Mouse (Mus musculus) stomach, embryonic 14.5 days (tissue): ENCODE results near the gene Gpsm3. TPM values are rescaled to one million over a fixed set of nuclear protein-coding genes. Genes with fewer than 3 reads are reported as not detected.

ENCODE experiments used
- ATAC-seq: fragments of 200-750 bp; cut with Nextera tagmentation; 2 replicates; pipeline ENCODE4 v1.8.0; 2017; ENCODE audit warnings: low read depth, moderate TSS enrichment; ENCODE audit not compliant: insufficient number of reproducible peaks, insufficient read depth, low FRiP score
- H3K27ac ChIP-seq: fragments of 300-500 bp; sonication (generic); 2 replicates; pipeline ENCODE4 v1.5.1; 2014; ENCODE audit warnings: mild to moderate bottlenecking, low read length, moderate library complexity, mixed read lengths
- H3K27me3 ChIP-seq: fragments of 300-500 bp; sonication (generic); 2 replicates; pipeline ENCODE4 v1.6.1; 2014; ENCODE audit warnings: low read length, control low read depth, mixed read lengths; ENCODE audit not compliant: control insufficient read depth, insufficient read depth
- H3K36me3 ChIP-seq: fragments of 300-500 bp; sonication (generic); 2 replicates; pipeline ENCODE4 v1.6.1; 2014; ENCODE audit warnings: mild to moderate bottlenecking, control low read depth, low read length, moderate library complexity, mixed read lengths; ENCODE audit not compliant: control insufficient read depth, insufficient read depth
- H3K4me1 ChIP-seq: fragments of 300-500 bp; sonication (generic); 2 replicates; pipeline ENCODE4 v1.6.1; 2014; ENCODE audit warnings: low read length, control low read depth, mixed read lengths; ENCODE audit not compliant: control insufficient read depth, insufficient read depth
- H3K4me2 ChIP-seq: fragments of 300-500 bp; sonication (generic); replicated peaks from 2 replicates; pipeline ENCODE4 v1.6.1; 2014; ENCODE audit warnings: low read depth, low read length, control low read depth
- H3K4me3 ChIP-seq: fragments of 300-500 bp; sonication (generic); 2 replicates; pipeline ENCODE4 v1.5.1; 2014; ENCODE audit warnings: low read depth, low read length, control low read depth
- H3K9ac ChIP-seq: fragments of 300-500 bp; sonication (generic); replicated peaks from 2 replicates; pipeline ENCODE4 v1.6.1; 2014; ENCODE audit warnings: low read depth, mild to moderate bottlenecking, control low read depth, low read length, moderate library complexity, mixed read lengths
- H3K9me3 ChIP-seq: fragments of 300-500 bp; sonication (generic); 2 replicates; pipeline ENCODE4 v1.6.1; 2016; ENCODE audit warnings: low read depth, low read length, control low read depth; ENCODE audit not compliant: control insufficient read depth
- WGBS: fragments of 180-500 bp; shearing (Covaris S2); extraction: QIAGEN DNeasy Blood & Tissue Kit; methylation state at CpG from one replicate; pipeline ENCODE4 v1.1.7; 2014; 5-methylcytosine and 5-hydroxymethylcytosine counted together
- polyA plus RNA-seq: library from polyadenylated mRNA; unstranded; fragments of >200 nt; fragmentation: Nextera tagmentation; extraction: Ambion mirVana; gene quantifications from 2 replicates; pipeline ENCODE4 v1.2.1, GENCODE M21; 2014

Gpsm3 gene
- polyA plus RNA-seq, 1 experiment from 2014 or later = 6.1 TPM

- no peak for ATAC-seq
- no peak overlapping the region for H3K9ac ChIP-seq
- no peaks in the 10 kb centered on the region for H3K27me3 ChIP-seq
- no peaks in the 10 kb centered on the region for H3K36me3 ChIP-seq
- H3K27ac ChIP-seq = no peak overlapping the region
- 58% methylated on average over 9 of the region's 9 CpGs for WGBS
- H3K4me2 ChIP-seq = no peak overlapping the region
- H3K9me3 ChIP-seq = no peaks in the 10 kb centered on the region
- H3K4me1 ChIP-seq = peaks cover 5% of the 10 kb centered on the region; the same call in 1 of the 2 replicates
- no peak overlapping the region for H3K4me3 ChIP-seq
These were observed 22.3 kb upstream of the Gpsm3 start for GRCm38 (mm10) chr17:34567311-34567710.

GRCm38 (mm10) chr17:34568421-34568820 lies 21.2 kb upstream of the Gpsm3 start:
- WGBS = 77% methylated on average over 13 of the region's 13 CpGs
- no peak for ATAC-seq
- H3K36me3 ChIP-seq = no peaks in the 10 kb centered on the region

GRCm38 (mm10) chr17:34569919-34570318 lies 19.7 kb upstream of the Gpsm3 start:
- ATAC-seq = no peak
- WGBS = 72% methylated on average over 4 of the region's 4 CpGs
- no peaks in the 10 kb centered on the region for H3K4me1 ChIP-seq
- no peak overlapping the region for H3K9ac ChIP-seq
- no peaks in the 10 kb centered on the region for H3K36me3 ChIP-seq
- H3K4me3 ChIP-seq = no peak overlapping the region
- no peak overlapping the region for H3K27ac ChIP-seq
- H3K4me2 ChIP-seq = no peak overlapping the region
- no peaks in the 10 kb centered on the region for H3K27me3 ChIP-seq
- H3K9me3 ChIP-seq = no peaks in the 10 kb centered on the region

More at GRCm38 (mm10) chr17:34568421-34568820, 21.2 kb upstream of the Gpsm3 start:
- H3K4me2 ChIP-seq = no peak overlapping the region
- no peak overlapping the region for H3K4me3 ChIP-seq
- H3K9ac ChIP-seq = no peak overlapping the region
- no peak overlapping the region for H3K27ac ChIP-seq
- H3K4me1 ChIP-seq = peaks cover 5% of the 10 kb centered on the region; the same call in 1 of the 2 replicates
- H3K9me3 ChIP-seq = no peaks in the 10 kb centered on the region
- H3K27me3 ChIP-seq = no peaks in the 10 kb centered on the region

- no peak overlapping the region for H3K27ac ChIP-seq
- no peaks in the 10 kb centered on the region for H3K36me3 ChIP-seq
- H3K4me1 ChIP-seq = peaks cover 4% of the 10 kb centered on the region; the same call in 1 of the 2 replicates
- no peaks in the 10 kb centered on the region for H3K27me3 ChIP-seq
- H3K9me3 ChIP-seq = no peaks in the 10 kb centered on the region
- H3K9ac ChIP-seq = no peak overlapping the region
- H3K4me2 ChIP-seq = no peak overlapping the region
- H3K4me3 ChIP-seq = no peak overlapping the region
- ATAC-seq = no peak
- WGBS = 21% methylated on average over 5 of the region's 5 CpGs
These were observed 17.7 kb upstream of the Gpsm3 start for GRCm38 (mm10) chr17:34571875-34572274.

- H3K36me3 ChIP-seq = no peaks in the 10 kb centered on the region
- WGBS = 12% methylated on average over 15 of the region's 15 CpGs
These were observed 17.2 kb upstream of the Gpsm3 start for GRCm38 (mm10) chr17:34572361-34572760.

GRCm38 (mm10) chr17:34576577-34576976 lies 13.0 kb upstream of the Gpsm3 start:
- ATAC-seq = no peak
- Histone ChIP-seq H3K36me3 (no peaks in the 10 kb centered on the region), H3K4me1 (peaks cover 4% of the 10 kb centered on the region; the same call in 1 of the 2 replicates), H3K9ac (no peak overlapping the region), H3K4me2 (no peak overlapping the region), H3K27me3 (no peaks in the 10 kb centered on the region), H3K4me3 (no peak overlapping the region), H3K9me3 (no peaks in the 10 kb centered on the region), H3K27ac (no peak overlapping the region)
- 59% methylated on average over 5 of the region's 5 CpGs for WGBS

More at GRCm38 (mm10) chr17:34572361-34572760, 17.2 kb upstream of the Gpsm3 start:
- no peak for ATAC-seq
- Histone ChIP-seq H3K27me3 (no peaks in the 10 kb centered on the region), H3K4me3 (no peak overlapping the region), H3K4me2 (no peak overlapping the region), H3K27ac (no peak overlapping the region), H3K9ac (no peak overlapping the region), H3K4me1 (peaks cover 4% of the 10 kb centered on the region; the same call in 1 of the 2 replicates), H3K9me3 (no peaks in the 10 kb centered on the region)

GRCm38 (mm10) chr17:34578070-34578469 lies 11.5 kb upstream of the Gpsm3 start:
- WGBS = 86% methylated on average over 3 of the region's 3 CpGs
- H3K4me3 ChIP-seq = no peak overlapping the region
- H3K9me3 ChIP-seq = no peaks in the 10 kb centered on the region
- no peaks in the 10 kb centered on the region for H3K36me3 ChIP-seq
- no peak overlapping the region for H3K9ac ChIP-seq
- no peak for ATAC-seq
- H3K4me1 ChIP-seq = peaks cover 4% of the 10 kb centered on the region; the same call in 1 of the 2 replicates
- no peak overlapping the region for H3K4me2 ChIP-seq
- no peak overlapping the region for H3K27ac ChIP-seq
- H3K27me3 ChIP-seq = no peaks in the 10 kb centered on the region

GRCm38 (mm10) chr17:34582528-34582927 lies 7.1 kb upstream of the Gpsm3 start:
- no peak overlapping the region for H3K4me3 ChIP-seq
- WGBS = 75% methylated on average over 12 of the region's 12 CpGs

GRCm38 (mm10) chr17:34583397-34583796 lies 6.2 kb upstream of the Gpsm3 start:
- ATAC-seq = no peak
- Histone ChIP-seq H3K4me1 (peaks cover 11% of the 10 kb centered on the region), H3K9me3 (no peaks in the 10 kb centered on the region), H3K4me2 (no peak overlapping the region), H3K27ac (no peak overlapping the region), H3K36me3 (no peaks in the 10 kb centered on the region), H3K9ac (no peak overlapping the region), H3K27me3 (no peaks in the 10 kb centered on the region), H3K4me3 (no peak overlapping the region)
- 63% methylated on average over 7 of the region's 7 CpGs for WGBS

More at GRCm38 (mm10) chr17:34582528-34582927, 7.1 kb upstream of the Gpsm3 start:
- no peak overlapping the region for H3K4me2 ChIP-seq
- H3K36me3 ChIP-seq = no peaks in the 10 kb centered on the region
- H3K9me3 ChIP-seq = no peaks in the 10 kb centered on the region
- H3K27ac ChIP-seq = no peak overlapping the region
- ATAC-seq = no peak
- peaks cover 5% of the 10 kb centered on the region; the same call in 1 of the 2 replicates for H3K4me1 ChIP-seq
- H3K27me3 ChIP-seq = no peaks in the 10 kb centered on the region
- no peak overlapping the region for H3K9ac ChIP-seq
